In genomic region chr16:5202681-5203080, GRCm38 (mm10) we compare ENCODE assay signal across 8 mouse cellular contexts. TPM values are rescaled to one million over a fixed set of nuclear protein-coding genes. Genes with fewer than 3 reads are reported as not detected.
DNase-seq lines count a peak whose midpoint lies in the region; ATAC-seq and TF ChIP-seq lines count a peak whose summit lies in the region.

No protein-coding gene starts in this region.

- H3K36me3 ChIP-seq in erythroblast, embryonic 14.5 days (ENCODE audit: control insufficient read depth), result peaks cover 34% of the 10 kb centered on the region
- no peaks in the 10 kb centered on the region for H3K36me3 ChIP-seq in forebrain, embryonic 15.5 days
- H3K36me3 ChIP-seq in hindbrain, postnatal 0 days (ENCODE audit: insufficient read depth, low read length), result peaks cover 11% of the 10 kb centered on the region

- H3K4me3 ChIP-seq in erythroblast, embryonic 14.5 days (replicated peaks), result peak overlapping the region; percentile 85
- H3K4me3 ChIP-seq in forebrain, embryonic 15.5 days, result peak overlapping the region; percentile 71
- H3K4me3 ChIP-seq in hindbrain, postnatal 0 days (ENCODE audit: low read length), result peak overlapping the region; percentile 78; the same call in 1 of the 2 replicates

- H3K27me3 ChIP-seq in erythroblast, embryonic 14.5 days (ENCODE audit: control insufficient read depth), result no peaks in the 10 kb centered on the region
- peaks cover 3% of the 10 kb centered on the region; the same call in 1 of the 2 replicates for H3K27me3 ChIP-seq in forebrain, embryonic 15.5 days
- H3K27me3 ChIP-seq in hindbrain, postnatal 0 days (ENCODE audit: insufficient read depth, low read length), result no peaks in the 10 kb centered on the region

- TF ChIP-seq CTCF in hindbrain, postnatal 0 days (IDR thresholded peaks at IDR 0.05; ENCODE audit: low read depth), result peak; percentile 72

- WGBS in forebrain, embryonic 15.5 days, result 17% methylated on average over 4 of the region's 4 CpGs
- 12% methylated on average over 4 of the region's 4 CpGs for WGBS in hindbrain, postnatal 0 days

- DNase-seq in brain, adult 2 months (ENCODE audit: low read depth, low spot score), result peak; percentile 78
- peak; percentile 66 for DNase-seq in hindbrain, postnatal 0 days (ENCODE audit: low spot score)
- peak; percentile 57 to 67 for DNase-seq in left cerebral cortex, postnatal 14 days (ENCODE audit: low spot score in 2 of 2)
- peak; percentile 17 to 47 for DNase-seq in spleen, postnatal 10 days (ENCODE audit: low spot score in 2 of 2)

- peaks cover 20% of the 10 kb centered on the region for H3K4me1 ChIP-seq in erythroblast, embryonic 14.5 days (ENCODE audit: control insufficient read depth)
- H3K4me1 ChIP-seq in forebrain, embryonic 15.5 days, result peaks cover 17% of the 10 kb centered on the region
- peaks cover 11% of the 10 kb centered on the region; the same call in 1 of the 2 replicates for H3K4me1 ChIP-seq in hindbrain, postnatal 0 days (ENCODE audit: insufficient read depth, low read length)

- H3K4me2 ChIP-seq in forebrain, embryonic 15.5 days (replicated peaks), result peak overlapping the region; percentile 96
- H3K4me2 ChIP-seq in hindbrain, postnatal 0 days (ENCODE audit: low read depth, low read length), result peak overlapping the region; percentile 75

- no peak overlapping the region for H3K9ac ChIP-seq in forebrain, embryonic 15.5 days (replicated peaks)
- no peak overlapping the region; the same call in 1 of the 2 replicates for H3K9ac ChIP-seq in hindbrain, postnatal 0 days (replicated peaks; ENCODE audit: low read length)

- H3K9me3 ChIP-seq in erythroblast, embryonic 14.5 days (ENCODE audit: control insufficient read depth, low read length), result no peaks in the 10 kb centered on the region
- no peaks in the 10 kb centered on the region for H3K9me3 ChIP-seq in forebrain, embryonic 15.5 days
- no peaks in the 10 kb centered on the region for H3K9me3 ChIP-seq in hindbrain, postnatal 0 days (ENCODE audit: low read length)

- H3K27ac ChIP-seq in forebrain, embryonic 15.5 days (replicated peaks), result no peak overlapping the region
- H3K27ac ChIP-seq in hindbrain, postnatal 0 days, result no peak overlapping the region

- intact Hi-C loops in left cerebral cortex, postnatal 14 days (cut with DNase I), result loop anchor here (2.0 to 5.0 kb wide), 3 partner anchors 42 to 265 kb away; partner anchors contain the start of gene Eef2kmt

- ATAC-seq in erythroblast, adult 5-6 weeks (replicated peaks; ENCODE audit: low FRiP score, poor library complexity, severe bottlenecking), result no peak
- no peak for ATAC-seq in forebrain, embryonic 15.5 days (replicated peaks)
- no peak for ATAC-seq in hindbrain, postnatal 0 days
- ATAC-seq in megakaryocyte, adult 5-6 weeks (ENCODE audit: poor library complexity, severe bottlenecking), result peak; percentile 71

RNA-seq across cellular contexts. Expression of gene Nagpa, which starts 1.1 kb away (rescaled TPM):
- 0.86 and 0.92 TPM in 2 replicates for polyA plus RNA-seq in erythroblast, embryonic 14.5 days (2012)
- 4.4 and 9.6 TPM in 2 replicates for total RNA-seq in erythroblast, adult 5-6 weeks (2015; ENCODE audit: low replicate concordance)
- 5.6 and 15.1 TPM in 2 replicates for total RNA-seq in erythroblast, adult 5-6 weeks (2017; ENCODE audit: low replicate concordance)
- 11.6 and 12.8 TPM in 2 replicates for polyA plus RNA-seq in forebrain, embryonic 15.5 days (2015; fragmentation: Nextera tagmentation; extraction: Ambion mirVana)
- 8.5 and 10.0 TPM in 2 replicates for total RNA-seq in hindbrain, postnatal 0 days (2014; rRNA removed)
- polyA plus RNA-seq in hindbrain, postnatal 0 days (2015; fragmentation: Nextera tagmentation; extraction: Ambion mirVana), result 7.4 and 8.6 TPM in 2 replicates
- 1 to 10 TPM; 7.4 to 10.0 TPM for total RNA-seq in left cerebral cortex, postnatal 14 days (2021)
- total RNA-seq in megakaryocyte, adult 5-6 weeks (2015), result 42.5 and 43.5 TPM in 2 replicates
- 74.9 and 76.1 TPM in 2 replicates for total RNA-seq in megakaryocyte, adult 5-6 weeks (2017)

RNA-seq across cellular contexts. Expression of gene AU021092, which starts 19.4 kb away (rescaled TPM):
- polyA plus RNA-seq in erythroblast, embryonic 14.5 days (2012), result not detected in 2 replicates
- total RNA-seq in erythroblast, adult 5-6 weeks (2015; ENCODE audit: low replicate concordance), result not detected in 2 replicates
- total RNA-seq in erythroblast, adult 5-6 weeks (2017; ENCODE audit: low replicate concordance), result not detected in 2 replicates
- polyA plus RNA-seq in forebrain, embryonic 15.5 days (2015; fragmentation: Nextera tagmentation; extraction: Ambion mirVana), result 12.5 and 13.7 TPM in 2 replicates
- 16.7 and 18.6 TPM in 2 replicates for total RNA-seq in hindbrain, postnatal 0 days (2014; rRNA removed)
- 8.3 and 9.6 TPM in 2 replicates for polyA plus RNA-seq in hindbrain, postnatal 0 days (2015; fragmentation: Nextera tagmentation; extraction: Ambion mirVana)
- total RNA-seq in left cerebral cortex, postnatal 14 days (2021), result 10 to 100 TPM in 1 of 2 experiments, 1 to 10 TPM in 1; 8.8 to 11.3 TPM
- total RNA-seq in megakaryocyte, adult 5-6 weeks (2015), result not detected in 2 replicates
- not detected in 2 replicates for total RNA-seq in megakaryocyte, adult 5-6 weeks (2017)

RNA-seq across cellular contexts. Expression of gene Alg1, which starts 30.7 kb away (rescaled TPM):
- polyA plus RNA-seq in erythroblast, embryonic 14.5 days (2012), result 0.19 and 0.28 TPM in 2 replicates
- total RNA-seq in erythroblast, adult 5-6 weeks (2015; ENCODE audit: low replicate concordance), result 5.8 and 6.1 TPM in 2 replicates
- 2.6 and 5.4 TPM in 2 replicates for total RNA-seq in erythroblast, adult 5-6 weeks (2017; ENCODE audit: low replicate concordance)
- polyA plus RNA-seq in forebrain, embryonic 15.5 days (2015; fragmentation: Nextera tagmentation; extraction: Ambion mirVana), result 34.8 and 37.2 TPM in 2 replicates
- 44.4 and 53.7 TPM in 2 replicates for total RNA-seq in hindbrain, postnatal 0 days (2014; rRNA removed)
- 38.9 and 40.6 TPM in 2 replicates for polyA plus RNA-seq in hindbrain, postnatal 0 days (2015; fragmentation: Nextera tagmentation; extraction: Ambion mirVana)
- 10 to 100 TPM; 26.9 to 29.7 TPM for total RNA-seq in left cerebral cortex, postnatal 14 days (2021)
- total RNA-seq in megakaryocyte, adult 5-6 weeks (2015), result 13.7 and 19.5 TPM in 2 replicates
- total RNA-seq in megakaryocyte, adult 5-6 weeks (2017), result 20.0 and 23.4 TPM in 2 replicates

RNA-seq across cellular contexts. Expression of gene Eef2kmt, which starts 53.1 kb away (rescaled TPM):
- 0.10 and 0.11 TPM in 2 replicates for polyA plus RNA-seq in erythroblast, embryonic 14.5 days (2012)
- total RNA-seq in erythroblast, adult 5-6 weeks (2015; ENCODE audit: low replicate concordance), result 1.3 and 2.3 TPM in 2 replicates
- 1.8 and 4.5 TPM in 2 replicates for total RNA-seq in erythroblast, adult 5-6 weeks (2017; ENCODE audit: low replicate concordance)
- 8.2 and 9.7 TPM in 2 replicates for polyA plus RNA-seq in forebrain, embryonic 15.5 days (2015; fragmentation: Nextera tagmentation; extraction: Ambion mirVana)
- 13.5 and 22.0 TPM in 2 replicates for total RNA-seq in hindbrain, postnatal 0 days (2014; rRNA removed)
- polyA plus RNA-seq in hindbrain, postnatal 0 days (2015; fragmentation: Nextera tagmentation; extraction: Ambion mirVana), result 8.4 and 11.3 TPM in 2 replicates
- 1 to 10 TPM; 3.7 to 4.2 TPM for total RNA-seq in left cerebral cortex, postnatal 14 days (2021)
- total RNA-seq in megakaryocyte, adult 5-6 weeks (2015), result 12.4 and 12.8 TPM in 2 replicates
- 9.1 and 10.7 TPM in 2 replicates for total RNA-seq in megakaryocyte, adult 5-6 weeks (2017)

RNA-seq across cellular contexts. Expression of gene Sec14l5, which starts 55.8 kb away (rescaled TPM):
- polyA plus RNA-seq in erythroblast, embryonic 14.5 days (2012), result not detected in 2 replicates
- not detected in 2 replicates for total RNA-seq in erythroblast, adult 5-6 weeks (2015; ENCODE audit: low replicate concordance)
- not detected in 2 replicates for total RNA-seq in erythroblast, adult 5-6 weeks (2017; ENCODE audit: low replicate concordance)
- polyA plus RNA-seq in forebrain, embryonic 15.5 days (2015; fragmentation: Nextera tagmentation; extraction: Ambion mirVana), result 0.06 and 0.11 TPM in 2 replicates
- total RNA-seq in hindbrain, postnatal 0 days (2014; rRNA removed), result 0.21 and 0.29 TPM in 2 replicates
- 0.09 and 0.18 TPM in 2 replicates for polyA plus RNA-seq in hindbrain, postnatal 0 days (2015; fragmentation: Nextera tagmentation; extraction: Ambion mirVana)
- total RNA-seq in left cerebral cortex, postnatal 14 days (2021), result 1 to 10 TPM; 1.2 to 1.5 TPM
- not detected in 2 replicates for total RNA-seq in megakaryocyte, adult 5-6 weeks (2015)
- total RNA-seq in megakaryocyte, adult 5-6 weeks (2017), result not detected in 2 replicates

Comparison
In these comparisons a context has a peak if more than half of its experiments do, and no peak if none do; other contexts are left out.
1. RNA of gene AU021092, which starts 19.4 kb away (total RNA-seq): 16.7 to 18.6 TPM in hindbrain, postnatal 0 days and 8.8 to 11.3 TPM in left cerebral cortex, postnatal 14 days; not detected in erythroblast, adult 5-6 weeks and not detected in megakaryocyte, adult 5-6 weeks; every median in the first group is over 4 times any median in the second.
2. Peak in every context shown above with its lines, with median percentiles within 50 percentile points of each other: H3K4me3 ChIP-seq and DNase-seq.